Mouse (Mus musculus) midbrain, postnatal 0 days (tissue): ENCODE data around the gene Muc1. TPM values are rescaled to one million over a fixed set of nuclear protein-coding genes. Genes with fewer than 3 reads are reported as not detected.

Experiments
- ATAC-seq: fragments of 200-750 bp; cut with Nextera tagmentation; 2 replicates; pipeline ENCODE4 v1.8.0; 2017; ENCODE audit warnings: moderate number of reproducible peaks, mild to moderate bottlenecking, moderate TSS enrichment, moderate library complexity; ENCODE audit not compliant: low FRiP score
- DNase-seq: peaks from one replicate; pipeline ENCODE4 v3.0.0-alpha.2; 2015; ENCODE audit warnings: low spot score
- H3K27ac ChIP-seq: fragments of 300-500 bp; sonication (generic); 2 replicates; pipeline ENCODE4 v1.5.1; 2014; ENCODE audit warnings: low read depth, mild to moderate bottlenecking, low read length, mixed read lengths
- H3K27me3 ChIP-seq: fragments of 300-500 bp; sonication (generic); 2 replicates; pipeline ENCODE4 v1.6.1; 2014; ENCODE audit warnings: low read length, control low read depth, mixed read lengths; ENCODE audit not compliant: insufficient read depth
- H3K36me3 ChIP-seq: fragments of 300-500 bp; sonication (generic); 2 replicates; pipeline ENCODE4 v1.6.1; 2014; ENCODE audit warnings: low read length, control low read depth, mixed read lengths; ENCODE audit not compliant: insufficient read depth
- H3K4me1 ChIP-seq: fragments of 300-500 bp; sonication (generic); 2 replicates; pipeline ENCODE4 v1.6.1; 2014; ENCODE audit warnings: mild to moderate bottlenecking, control low read depth, antibody characterized with exemption, low read length, mixed read lengths; ENCODE audit not compliant: insufficient read depth
- H3K4me2 ChIP-seq: fragments of 300-500 bp; sonication (generic); 2 replicates; pipeline ENCODE4 v1.6.1; 2014; ENCODE audit warnings: low read depth, mild to moderate bottlenecking, low read length, mixed read lengths; ENCODE audit not compliant: poor library complexity, severe bottlenecking
- H3K4me3 ChIP-seq: fragments of 300-500 bp; sonication (generic); 2 replicates; pipeline ENCODE4 v1.5.1; 2014; ENCODE audit warnings: low read depth, mild to moderate bottlenecking, low read length, moderate library complexity
- H3K9ac ChIP-seq: fragments of 300-500 bp; sonication (generic); replicated peaks from 2 replicates; pipeline ENCODE4 v1.6.1; 2014; ENCODE audit warnings: mild to moderate bottlenecking, low read length, moderate library complexity, mixed read lengths; ENCODE audit not compliant: poor library complexity, severe bottlenecking
- H3K9me3 ChIP-seq: fragments of 300-500 bp; sonication (generic); 2 replicates; pipeline ENCODE4 v1.6.1; 2016; ENCODE audit warnings: low read length, control low read depth
- CTCF ChIP-seq: IDR thresholded peaks from 2 replicates; pipeline ENCODE4 v1.5.1; 2016; ENCODE audit warnings: antibody characterized with exemption, mild to moderate bottlenecking
- WGBS: fragments of 180-500 bp; shearing (Covaris S2); extraction: QIAGEN DNeasy Blood & Tissue Kit; methylation state at CpG from one replicate; pipeline ENCODE4 v1.1.7; 2014; 5-methylcytosine and 5-hydroxymethylcytosine counted together
- polyA plus RNA-seq: library from polyadenylated mRNA; unstranded; fragments of >200 nt; fragmentation: Nextera tagmentation; extraction: Ambion mirVana; gene quantifications from 2 replicates; pipeline ENCODE4 v1.2.1, GENCODE M21; 2015
- total RNA-seq: library from RNA; depleted of rRNA; stranded (reverse); fragments of >200 nt; gene quantifications from 2 replicates; pipeline ENCODE4 v1.2.3, GENCODE M21; 2014

Muc1 gene
- total and polyA plus RNA-seq, 2 experiments from 2014 or later, result 0.52 to 3.8 TPM

DNA sequence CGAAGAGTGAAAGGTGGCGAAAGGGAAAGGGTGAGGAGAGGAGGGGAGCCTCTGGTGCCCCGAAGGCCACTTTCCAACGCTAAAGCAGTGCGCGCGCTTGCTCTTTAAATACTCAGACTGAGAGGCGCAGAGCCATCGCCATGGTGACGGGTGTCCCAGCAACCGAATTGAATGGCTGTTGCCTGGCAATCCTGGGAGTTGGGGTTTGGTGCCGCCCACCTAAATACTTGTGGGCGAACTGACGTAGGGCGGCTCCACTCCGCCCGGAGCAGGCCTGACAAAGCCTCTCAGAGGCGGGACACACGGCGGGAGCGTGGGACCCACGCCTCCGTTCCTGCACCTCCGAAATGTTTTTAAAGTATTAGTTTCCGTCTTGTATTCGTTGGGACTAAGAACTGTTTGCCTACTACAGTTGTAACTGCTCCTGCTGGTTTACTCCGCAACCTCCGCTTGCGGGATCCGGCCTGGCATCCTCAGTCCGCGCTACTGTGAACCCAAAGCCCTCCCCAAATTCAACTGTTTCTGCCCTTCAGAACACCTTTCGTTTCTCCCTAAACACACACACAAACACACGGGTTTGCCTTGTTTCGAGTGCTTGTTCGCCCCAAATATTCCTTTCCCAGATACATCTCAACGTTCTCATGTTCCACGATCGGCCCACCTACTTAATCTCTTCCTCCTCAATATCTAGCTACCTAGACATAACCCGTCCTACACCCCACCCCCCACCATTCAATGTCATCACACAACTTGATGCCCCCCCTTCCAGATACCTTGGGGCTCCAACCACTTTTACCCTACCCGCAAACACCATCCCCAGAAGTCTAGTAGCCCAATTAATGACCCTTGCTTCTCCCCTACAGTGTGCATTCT lies 1.3 kb upstream of the Muc1 start:
- H3K36me3 ChIP-seq, result no peaks in the 10 kb centered on the region
- H3K4me3 ChIP-seq, result peak overlapping the region; percentile 41
- 1% methylated on average over 41 of the region's 41 CpGs for WGBS
- peak overlapping the region; percentile 55 for H3K9ac ChIP-seq
- peak; percentile 97 for DNase-seq
- no peaks in the 10 kb centered on the region for H3K9me3 ChIP-seq
- TF ChIP-seq CTCF, result no peak
- peak overlapping the region; percentile 85 for H3K4me2 ChIP-seq
- H3K4me1 ChIP-seq, result peaks cover 26% of the 10 kb centered on the region; the same call in 1 of the 2 replicates
- H3K27ac ChIP-seq, result peak overlapping the region; percentile 80
- H3K27me3 ChIP-seq, result no peaks in the 10 kb centered on the region
- ATAC-seq, result peak; percentile 77

DNA sequence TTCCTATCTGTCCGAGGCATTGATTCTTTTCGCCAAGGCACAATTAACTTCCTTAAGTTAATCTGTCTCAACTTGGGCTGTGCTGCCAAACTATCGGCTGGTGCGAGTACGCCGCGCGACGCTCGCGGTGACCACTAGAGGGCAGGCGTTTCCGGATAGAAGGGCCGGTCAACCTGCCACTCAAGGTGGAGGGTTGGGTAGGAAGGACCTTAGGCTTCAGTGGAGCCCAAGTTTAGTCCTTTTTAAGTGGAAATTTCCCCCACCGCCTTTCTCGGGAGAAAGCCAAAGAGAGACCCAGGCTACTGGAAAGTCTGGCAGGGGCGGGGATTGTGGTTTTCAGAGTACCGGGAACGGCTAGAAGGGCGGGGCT lies 692 bp upstream of the Muc1 start:
- DNase-seq (peak; percentile 85), ATAC-seq (0 out of 2 replicates have a peak, but pooled peaks have one; percentile 34)
- WGBS, result 0% methylated on average over 20 of the region's 20 CpGs

DNA sequence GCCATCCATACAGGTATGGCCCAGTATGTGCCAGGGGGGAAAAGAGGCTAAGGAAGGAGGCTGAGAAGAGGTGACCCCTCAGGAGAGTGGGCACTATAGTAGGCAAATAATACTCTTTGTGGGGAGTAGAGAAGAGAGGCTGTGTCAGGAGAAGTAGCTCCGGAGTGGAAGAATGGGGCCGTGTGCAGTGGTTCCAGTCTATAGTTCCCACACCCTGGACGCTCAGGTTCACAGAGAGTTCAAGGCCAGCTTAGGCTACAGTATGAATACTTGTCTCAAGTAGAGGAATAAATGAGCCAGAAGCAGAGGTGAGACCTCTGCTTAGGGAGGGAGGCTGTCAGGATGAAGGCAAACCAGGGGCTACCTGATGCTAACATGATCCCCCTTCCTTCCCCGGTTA lies 419 bp downstream of the Muc1 start:
- ATAC-seq (no peak), DNase-seq (no peak)
- Histone ChIP-seq H3K4me2 (peak overlapping the region; percentile 85; the same call in 1 of the 2 replicates), H3K9me3 (no peaks in the 10 kb centered on the region), H3K27me3 (no peaks in the 10 kb centered on the region), H3K27ac (no peak overlapping the region), H3K4me1 (peaks cover 22% of the 10 kb centered on the region; the same call in 1 of the 2 replicates), H3K9ac (no peak overlapping the region), H3K4me3 (no peak overlapping the region), H3K36me3 (peaks cover 17% of the 10 kb centered on the region)
- 72% methylated on average over 4 of the region's 4 CpGs for WGBS
- no peak for TF ChIP-seq CTCF

More for the DNA sequence above, 692 bp upstream of the Muc1 start:
- Histone ChIP-seq H3K4me3 (peak overlapping the region; percentile 41), H3K27me3 (no peaks in the 10 kb centered on the region), H3K4me2 (peak overlapping the region; percentile 85), H3K9me3 (no peaks in the 10 kb centered on the region), H3K9ac (0 out of 2 replicates have a peak overlapping the region, but pooled peaks have one; percentile 8), H3K36me3 (peaks cover 6% of the 10 kb centered on the region), H3K27ac (no peak overlapping the region), H3K4me1 (peaks cover 26% of the 10 kb centered on the region; the same call in 1 of the 2 replicates)
- peak; percentile 97 for TF ChIP-seq CTCF

DNA sequence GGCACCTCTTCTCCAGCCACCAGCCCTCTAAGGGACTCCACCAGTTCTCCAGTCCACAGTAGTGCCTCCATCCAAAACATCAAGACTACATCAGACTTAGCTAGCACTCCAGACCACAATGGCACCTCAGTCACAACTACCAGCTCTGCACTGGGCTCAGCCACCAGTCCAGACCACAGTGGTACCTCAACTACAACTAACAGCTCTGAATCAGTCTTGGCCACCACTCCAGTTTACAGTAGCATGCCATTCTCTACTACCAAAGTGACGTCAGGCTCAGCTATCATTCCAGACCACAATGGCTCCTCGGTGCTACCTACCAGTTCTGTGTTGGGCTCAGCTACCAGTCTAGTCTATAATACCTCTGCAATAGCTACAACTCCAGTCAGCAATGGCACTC lies 1.7 kb downstream of the Muc1 start:
- H3K36me3 ChIP-seq, result peaks cover 30% of the 10 kb centered on the region
- ATAC-seq, result no peak
- 94% methylated on average over 2 of the region's 2 CpGs for WGBS
- H3K4me3 ChIP-seq, result no peak overlapping the region
- no peak for DNase-seq
- H3K27me3 ChIP-seq, result no peaks in the 10 kb centered on the region
- no peak overlapping the region for H3K27ac ChIP-seq
- H3K9me3 ChIP-seq, result no peaks in the 10 kb centered on the region
- no peak for TF ChIP-seq CTCF
- H3K4me1 ChIP-seq, result peaks cover 14% of the 10 kb centered on the region; the same call in 1 of the 2 replicates
- no peak overlapping the region for H3K9ac ChIP-seq
- no peak overlapping the region for H3K4me2 ChIP-seq

DNA sequence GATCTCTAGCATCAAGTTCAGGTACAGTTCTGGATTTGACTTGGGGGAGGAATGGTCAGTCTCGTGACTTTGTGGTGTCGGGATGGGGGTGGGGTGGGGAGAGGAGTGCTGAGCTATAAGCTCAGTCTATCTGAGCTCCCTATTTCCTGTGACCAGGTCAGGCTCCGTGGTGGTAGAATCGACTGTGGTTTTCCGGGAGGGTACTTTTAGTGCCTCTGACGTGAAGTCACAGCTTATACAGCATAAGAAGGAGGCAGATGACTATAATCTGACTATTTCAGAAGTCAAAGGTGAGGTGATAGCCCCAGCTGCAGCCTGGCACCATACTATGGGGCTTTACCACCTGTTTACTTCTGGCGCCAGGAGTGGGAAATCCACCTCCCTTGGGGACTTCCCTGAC lies 2.5 kb downstream of the Muc1 start:
- no peak overlapping the region for H3K27ac ChIP-seq
- H3K4me1 ChIP-seq, result 0 out of 2 replicates have a peak, but pooled peaks cover 7% of the 10 kb centered on the region
- TF ChIP-seq CTCF, result no peak
- H3K4me2 ChIP-seq, result no peak overlapping the region
- no peak overlapping the region for H3K9ac ChIP-seq
- ATAC-seq (no peak), DNase-seq (no peak)
- 76% methylated on average over 7 of the region's 7 CpGs for WGBS
- no peak overlapping the region for H3K4me3 ChIP-seq
- no peaks in the 10 kb centered on the region for H3K9me3 ChIP-seq
- H3K36me3 ChIP-seq, result peaks cover 38% of the 10 kb centered on the region
- no peaks in the 10 kb centered on the region for H3K27me3 ChIP-seq

DNA sequence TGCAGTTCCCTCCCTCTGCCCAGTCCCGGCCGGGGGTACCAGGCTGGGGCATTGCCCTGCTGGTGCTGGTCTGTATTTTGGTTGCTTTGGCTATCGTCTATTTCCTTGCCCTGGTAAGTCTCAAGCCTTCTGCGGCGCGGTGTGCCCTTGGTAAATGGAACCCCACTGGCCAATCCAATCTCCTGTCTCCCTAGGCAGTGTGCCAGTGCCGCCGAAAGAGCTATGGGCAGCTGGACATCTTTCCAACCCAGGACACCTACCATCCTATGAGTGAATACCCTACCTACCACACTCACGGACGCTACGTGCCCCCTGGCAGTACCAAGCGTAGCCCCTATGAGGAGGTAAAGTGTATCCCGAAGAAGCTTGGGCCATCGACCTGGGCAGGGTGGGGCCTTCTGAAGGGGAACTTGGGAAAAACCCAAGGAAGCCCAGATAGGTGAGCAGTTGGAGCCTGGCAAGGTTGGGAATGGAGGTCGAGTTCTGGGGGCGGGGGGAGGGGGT lies 3.0 kb downstream of the Muc1 start:
- Histone ChIP-seq H3K36me3 (peaks cover 43% of the 10 kb centered on the region), H3K4me2 (no peak overlapping the region), H3K4me3 (no peak overlapping the region), H3K27me3 (no peaks in the 10 kb centered on the region), H3K27ac (no peak overlapping the region), H3K9me3 (no peaks in the 10 kb centered on the region), H3K9ac (no peak overlapping the region), H3K4me1 (0 out of 2 replicates have a peak, but pooled peaks cover 3% of the 10 kb centered on the region)
- DNase-seq (no peak), ATAC-seq (no peak)
- WGBS, result 74% methylated on average over 16 of the region's 16 CpGs
- no peak for TF ChIP-seq CTCF
